In genomic region chr4:59382131-59382530, GRCm38 (mm10) we compare ENCODE assay signal across 9 mouse cellular contexts. TPM values are rescaled to one million over a fixed set of nuclear protein-coding genes. Genes with fewer than 3 reads are reported as not detected.
DNase-seq lines count a peak whose midpoint lies in the region; ATAC-seq lines count a peak whose summit lies in the region.
"Had no signal": no experiment of that assay in that cellular context is flagged by ENCODE, and none has a peak within 500 bp of the region (broad histone marks: within the 10 kb centered on the region; RNA-seq: fewer than 3 reads in every experiment).

No protein-coding gene starts in this region.

- H3K4me3 ChIP-seq in heart, embryonic 11.5 days (ENCODE audit: low read depth, low read length): no peak overlapping the region
- H3K4me3 ChIP-seq in stomach, embryonic 15.5 days (replicated peaks): no peak overlapping the region

- peak overlapping the region; percentile 23 for H3K4me2 ChIP-seq in heart, embryonic 11.5 days
- H3K4me2 ChIP-seq in stomach, embryonic 15.5 days: peak overlapping the region; percentile 19; the same call in 1 of the 2 replicates

- WGBS in heart, embryonic 11.5 days (ENCODE audit: insufficient replicate concordance): 27% methylated on average over 12 of the region's 12 CpGs
- WGBS in stomach, embryonic 15.5 days: 45% methylated on average over 12 of the region's 12 CpGs

- DNase-seq in kidney, adult 11 months: peak; percentile 34
- DNase-seq in kidney, adult 18-20 months: no peak
- peak; percentile 44 for DNase-seq in kidney, postnatal 14 days
- DNase-seq in spleen, adult 12 weeks (ENCODE audit: low spot score): no peak
- DNase-seq in frontal cortex, postnatal 10 days (ENCODE audit: low spot score in 2 of 2): no peak
- no peak for DNase-seq in urinary bladder, postnatal 10 days (ENCODE audit: low spot score)

- H3K9me3 ChIP-seq in heart, embryonic 11.5 days (replicated peaks; ENCODE audit: control insufficient read depth, low read length): no peaks in the 10 kb centered on the region
- no peaks in the 10 kb centered on the region for H3K9me3 ChIP-seq in stomach, embryonic 15.5 days

- no peaks in the 10 kb centered on the region; the same call in 1 of the 2 replicates for H3K36me3 ChIP-seq in heart, embryonic 11.5 days (ENCODE audit: control insufficient read depth, insufficient read depth, low read length)
- no peaks in the 10 kb centered on the region for H3K36me3 ChIP-seq in stomach, embryonic 15.5 days

- no peaks in the 10 kb centered on the region for H3K27me3 ChIP-seq in heart, embryonic 11.5 days (ENCODE audit: control insufficient read depth, insufficient read depth, low read length)
- no peaks in the 10 kb centered on the region for H3K27me3 ChIP-seq in stomach, embryonic 15.5 days (replicated peaks)
- H3K27me3 ChIP-seq: CH12.LX had no signal

- no peak overlapping the region for H3K27ac ChIP-seq in heart, embryonic 11.5 days (ENCODE audit: low read depth, low read length)
- H3K27ac ChIP-seq in stomach, embryonic 15.5 days: no peak overlapping the region

- H3K4me1 ChIP-seq in heart, embryonic 11.5 days (ENCODE audit: control insufficient read depth, insufficient read depth, low read length): 0 out of 2 replicates have a peak, but pooled peaks cover 2% of the 10 kb centered on the region
- H3K4me1 ChIP-seq in stomach, embryonic 15.5 days: peaks cover 6% of the 10 kb centered on the region; the same call in 1 of the 2 replicates

- H3K9ac ChIP-seq in heart, embryonic 11.5 days (ENCODE audit: low read depth, low read length): no peak overlapping the region
- no peak overlapping the region for H3K9ac ChIP-seq in stomach, embryonic 15.5 days

- ATAC-seq in heart, embryonic 11.5 days (replicated peaks; ENCODE audit: insufficient number of reproducible peaks, low FRiP score, low TSS enrichment): no peak
- no peak for ATAC-seq in stomach, embryonic 15.5 days (ENCODE audit: insufficient read depth, low FRiP score, low read depth)

RNA-seq across cellular contexts. Expression of gene Susd1, which starts 56.3 kb away (rescaled TPM):
- 5.4 and 7.0 TPM in 2 replicates for polyA plus RNA-seq in heart, embryonic 11.5 days (2014; fragmentation: Nextera tagmentation; extraction: Ambion mirVana)
- polyA plus RNA-seq in stomach, embryonic 15.5 days (2015; fragmentation: Nextera tagmentation; extraction: Ambion mirVana): 9.1 and 12.6 TPM in 2 replicates

Comparison
In these comparisons a context has a peak if more than half of its experiments do, and no peak if none do; other contexts are left out.
1. DNase-seq: peak in kidney, adult 11 months (single experiment) and kidney, postnatal 14 days (single experiment); none in kidney, adult 18-20 months (single experiment), spleen, adult 12 weeks (single experiment), frontal cortex, postnatal 10 days (0 of 2) and urinary bladder, postnatal 10 days (single experiment).